Mouse (Mus musculus): ENCODE data around the gene Slc39a7. TPM values are rescaled to one million over a fixed set of nuclear protein-coding genes. Genes with fewer than 3 reads are reported as not detected.
A peak's percentile ranks its signal among the peaks of the same experiment; 100 is the strongest.

The Slc39a7 gene
- polyA plus RNA-seq (2016; fragmentation: Nextera tagmentation; extraction: Ambion mirVana): 91.7 and 96.0 TPM in 2 replicates

DNA sequence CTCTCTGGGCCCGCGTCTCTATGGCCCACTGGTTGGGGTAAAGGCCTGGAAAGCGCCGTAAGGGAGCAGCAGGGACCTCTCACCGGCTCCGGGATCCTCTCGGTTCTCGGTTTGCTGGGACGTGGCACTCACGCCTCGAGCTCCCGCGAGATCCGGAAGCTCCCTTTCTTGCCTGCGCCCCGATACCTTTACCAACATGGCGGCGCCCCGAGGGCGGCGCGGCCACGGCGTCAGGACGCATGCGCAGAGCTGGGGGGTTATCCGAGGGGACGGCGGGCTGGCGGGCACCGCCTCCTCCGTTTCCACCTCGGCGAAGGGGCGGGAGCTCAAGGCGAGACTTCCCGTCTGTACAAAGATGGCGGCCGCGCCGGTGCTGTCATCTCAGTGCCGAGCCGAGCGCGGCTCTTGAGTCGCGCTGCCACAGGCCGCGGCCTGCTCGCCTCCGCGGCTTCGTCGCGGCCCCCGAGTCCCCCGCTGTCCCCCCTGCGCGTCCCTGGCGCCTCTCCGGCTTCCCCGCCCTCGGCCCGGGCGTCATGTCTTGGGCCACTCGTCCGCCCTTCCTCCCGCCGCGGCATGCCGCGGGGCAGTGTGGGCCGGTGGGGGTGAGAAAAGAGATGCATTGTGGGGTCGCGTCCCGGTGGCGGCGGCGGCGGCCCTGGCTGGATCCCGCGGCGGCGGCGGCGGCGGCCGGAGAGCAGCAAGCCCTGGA is at the start of gene Slc39a7, which contains the start of gene Rxrb:
Gene Slc39a7 (minus strand): TSS at position 218 of the 709 bp plus-strand sequence.
Gene Rxrb (plus strand): TSS at position 348 of the 709 bp plus-strand sequence.
- peak within 1 kb of the TSS; percentile 92 for H3K27ac ChIP-seq
- H3K9ac ChIP-seq: peak within 1 kb of the TSS; percentile 97
- peaks cover 63% of the 10 kb centered on the region for H3K4me1 ChIP-seq
- peak within 1 kb of the TSS; percentile 90 for H3K4me3 ChIP-seq
- peak within 1 kb of the TSS; percentile 88 for H3K4me2 ChIP-seq
- H3K36me3 ChIP-seq: peaks cover 59% of the 10 kb centered on the region
- WGBS (ENCODE audit: insufficient replicate concordance): under 1% methylated on average over 81 of the region's 88 CpGs
- ATAC-seq: peak; percentile 70
- H3K9me3 ChIP-seq (replicated peaks): no peaks in the 10 kb centered on the region
- no peaks in the 10 kb centered on the region for H3K27me3 ChIP-seq (replicated peaks)

DNA sequence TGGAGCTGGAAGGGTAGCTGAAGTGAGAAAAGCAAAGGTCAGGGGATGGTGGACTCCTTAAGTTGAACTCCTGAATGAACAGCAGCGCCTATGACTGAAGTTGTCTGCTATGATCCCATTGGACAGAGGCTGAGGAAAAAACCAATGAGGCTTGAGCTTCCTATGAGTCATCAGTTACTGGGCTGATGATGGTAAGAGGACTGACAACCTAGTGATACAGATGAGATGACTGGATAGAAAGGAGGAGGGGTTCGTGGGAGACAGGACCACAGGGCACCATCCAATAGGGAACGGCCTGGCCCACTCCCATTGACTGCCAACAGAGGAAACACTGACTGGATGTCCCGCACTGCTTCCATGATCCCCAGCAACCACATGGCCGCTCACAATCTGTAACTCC is 48.1 kb upstream of the Slc39a7 start:
- no peak overlapping the region for H3K27ac ChIP-seq
- no peak overlapping the region for H3K4me2 ChIP-seq
- 24% methylated on average over 5 of the region's 5 CpGs for WGBS (ENCODE audit: insufficient replicate concordance)
- ATAC-seq: peak; percentile 37; the same call in 1 of the 2 replicates
- H3K9me3 ChIP-seq (replicated peaks): 0 out of 2 replicates have a peak, but pooled peaks cover 3% of the 10 kb centered on the region
- H3K36me3 ChIP-seq: no peaks in the 10 kb centered on the region
- no peak overlapping the region for H3K9ac ChIP-seq
- H3K4me1 ChIP-seq: peaks cover 5% of the 10 kb centered on the region; the same call in 1 of the 2 replicates
- H3K27me3 ChIP-seq (replicated peaks): peaks cover 62% of the 10 kb centered on the region
- no peak overlapping the region for H3K4me3 ChIP-seq

DNA sequence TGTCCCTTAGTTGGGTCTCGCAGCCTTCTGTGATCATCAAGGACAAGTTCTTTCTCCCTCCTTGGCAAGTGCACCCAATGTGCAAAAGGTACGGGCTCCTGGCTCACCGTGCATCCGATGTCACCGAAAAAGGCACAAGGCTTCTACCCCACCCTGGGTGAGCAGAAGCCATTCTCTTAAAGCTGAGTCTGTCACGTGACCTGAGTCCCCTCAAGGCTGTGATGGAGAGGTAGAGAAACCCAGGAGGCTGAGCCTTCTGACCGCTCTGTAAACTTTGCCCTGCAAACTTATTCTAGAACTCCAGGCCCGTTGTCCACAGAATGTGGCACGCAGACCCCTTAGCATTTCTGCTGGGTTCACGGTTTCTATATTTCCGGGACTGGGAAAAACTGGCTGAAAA is 47.5 kb upstream of the Slc39a7 start:
- ATAC-seq: no peak

DNA sequence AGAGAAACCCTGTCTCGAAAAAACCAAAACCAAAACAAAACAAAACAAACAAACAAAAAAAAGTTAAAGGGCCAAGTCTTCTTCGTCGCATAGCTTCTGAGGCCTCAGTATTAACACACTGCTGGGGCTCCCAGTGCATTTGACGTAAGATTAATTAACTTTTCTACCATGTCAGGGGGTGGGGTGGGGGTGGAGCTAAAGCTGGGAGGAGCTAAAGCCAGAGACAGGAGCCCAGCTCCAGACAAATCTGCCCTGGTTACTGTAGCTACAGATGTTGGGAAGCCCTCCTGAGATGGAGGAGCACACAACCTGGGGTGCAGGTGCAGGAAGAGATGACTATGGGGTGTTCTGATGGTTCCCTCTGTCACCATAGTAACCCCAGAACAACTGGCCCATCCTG is 46.7 kb upstream of the Slc39a7 start:
- WGBS (ENCODE audit: insufficient replicate concordance): 49% methylated on average over 4 of the region's 4 CpGs
- 0 out of 2 replicates have a peak, but pooled peaks cover 3% of the 10 kb centered on the region for H3K9me3 ChIP-seq (replicated peaks)
- ATAC-seq: no peak

More for the DNA sequence above, 47.5 kb upstream of the Slc39a7 start:
- no peaks in the 10 kb centered on the region for H3K36me3 ChIP-seq
- no peak overlapping the region for H3K27ac ChIP-seq
- 78% methylated on average over 11 of the region's 11 CpGs for WGBS (ENCODE audit: insufficient replicate concordance)
- H3K4me2 ChIP-seq: no peak overlapping the region
- H3K4me1 ChIP-seq: peaks cover 5% of the 10 kb centered on the region; the same call in 1 of the 2 replicates
- H3K27me3 ChIP-seq (replicated peaks): peaks cover 60% of the 10 kb centered on the region
- no peak overlapping the region; the same call in 1 of the 2 replicates for H3K9ac ChIP-seq
- no peak overlapping the region for H3K4me3 ChIP-seq
- 0 out of 2 replicates have a peak, but pooled peaks cover 3% of the 10 kb centered on the region for H3K9me3 ChIP-seq (replicated peaks)

DNA sequence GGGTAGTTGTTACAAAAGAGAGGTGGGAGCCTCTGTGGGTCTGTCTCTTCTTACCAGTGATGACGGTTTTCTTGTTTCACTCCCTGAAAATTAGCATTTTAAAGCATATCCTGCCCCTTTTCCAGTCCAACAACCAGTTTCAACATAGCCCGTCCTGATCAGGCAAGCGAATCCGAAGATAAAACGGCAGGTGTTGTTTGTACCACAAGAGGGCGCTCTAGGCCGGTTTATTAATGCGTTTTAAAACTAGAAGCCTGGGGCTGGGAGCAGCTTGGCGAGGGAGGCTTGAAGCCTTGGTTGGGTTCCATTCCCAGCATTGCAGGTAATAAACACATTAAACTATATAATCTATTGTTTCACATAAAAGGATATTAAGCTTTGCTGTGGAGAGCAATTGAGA is 46.1 kb upstream of the Slc39a7 start:
- 0 out of 2 replicates have a peak, but pooled peaks cover 3% of the 10 kb centered on the region for H3K9me3 ChIP-seq (replicated peaks)
- H3K36me3 ChIP-seq: no peaks in the 10 kb centered on the region
- H3K9ac ChIP-seq: no peak overlapping the region
- no peak overlapping the region for H3K27ac ChIP-seq
- ATAC-seq: no peak
- no peak overlapping the region for H3K4me3 ChIP-seq
- H3K27me3 ChIP-seq (replicated peaks): peaks cover 53% of the 10 kb centered on the region
- H3K4me2 ChIP-seq: no peak overlapping the region
- 2% methylated on average over 9 of the region's 9 CpGs for WGBS (ENCODE audit: insufficient replicate concordance)
- H3K4me1 ChIP-seq: peaks cover 5% of the 10 kb centered on the region; the same call in 1 of the 2 replicates

More for the DNA sequence above, 46.7 kb upstream of the Slc39a7 start:
- Histone ChIP-seq H3K27ac (no peak overlapping the region), H3K9ac (no peak overlapping the region), H3K27me3 (replicated peaks) (peaks cover 59% of the 10 kb centered on the region), H3K4me2 (no peak overlapping the region), H3K4me1 (peaks cover 5% of the 10 kb centered on the region; the same call in 1 of the 2 replicates), H3K36me3 (no peaks in the 10 kb centered on the region), H3K4me3 (no peak overlapping the region)

DNA sequence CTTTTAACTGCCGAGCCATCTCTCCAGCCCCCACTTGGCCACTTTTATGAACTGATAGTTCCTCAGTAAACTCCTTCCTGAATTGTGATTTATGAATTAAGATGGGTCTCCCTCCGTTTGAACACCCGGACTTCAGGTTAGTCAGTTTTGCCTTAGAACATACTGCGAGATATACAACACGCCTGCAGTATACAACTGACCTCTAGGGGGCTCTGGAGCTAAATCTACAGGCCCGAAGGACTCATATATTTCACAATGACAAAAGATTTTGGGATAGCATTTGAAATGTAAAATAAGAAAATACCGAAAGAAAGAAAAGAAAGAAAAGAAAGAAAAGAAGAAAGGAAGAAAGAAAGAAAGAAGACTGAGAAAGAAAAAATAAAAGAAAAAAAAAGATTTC is 43.8 kb upstream of the Slc39a7 start:
- Histone ChIP-seq H3K4me2 (no peak overlapping the region), H3K27ac (no peak overlapping the region), H3K4me3 (no peak overlapping the region), H3K4me1 (peaks cover 5% of the 10 kb centered on the region; the same call in 1 of the 2 replicates), H3K27me3 (replicated peaks) (peaks cover 45% of the 10 kb centered on the region), H3K36me3 (no peaks in the 10 kb centered on the region), H3K9me3 (replicated peaks) (no peaks in the 10 kb centered on the region), H3K9ac (no peak overlapping the region)
- WGBS (ENCODE audit: insufficient replicate concordance): 30% methylated on average over 7 of the region's 7 CpGs
- ATAC-seq: no peak

DNA sequence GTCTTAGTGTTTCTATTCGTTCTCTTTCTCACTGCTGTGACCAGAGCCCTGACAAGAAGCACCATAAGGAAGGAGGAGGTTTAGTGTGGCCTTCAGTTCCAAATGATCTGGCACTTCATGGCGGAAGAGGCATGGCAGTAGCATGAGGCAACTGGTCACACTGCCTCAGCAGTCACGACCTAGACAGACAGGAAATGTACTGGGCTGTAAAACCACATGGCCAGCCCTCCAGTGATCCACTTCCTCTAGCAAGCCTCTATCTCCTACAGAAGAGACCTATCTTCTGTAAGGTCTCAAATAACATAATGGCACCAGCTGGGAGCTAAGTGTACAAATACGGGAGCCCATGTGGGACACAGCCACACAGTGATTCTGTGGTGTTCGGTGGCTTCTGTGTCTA is 40.6 kb upstream of the Slc39a7 start:
- Histone ChIP-seq H3K9me3 (replicated peaks) (no peaks in the 10 kb centered on the region), H3K4me2 (no peak overlapping the region), H3K36me3 (no peaks in the 10 kb centered on the region), H3K27me3 (replicated peaks) (peaks cover 29% of the 10 kb centered on the region), H3K9ac (no peak overlapping the region), H3K4me1 (no peaks in the 10 kb centered on the region), H3K27ac (no peak overlapping the region), H3K4me3 (no peak overlapping the region)
- WGBS (ENCODE audit: insufficient replicate concordance): 51% methylated on average over 5 of the region's 5 CpGs
- ATAC-seq: no peak

DNA sequence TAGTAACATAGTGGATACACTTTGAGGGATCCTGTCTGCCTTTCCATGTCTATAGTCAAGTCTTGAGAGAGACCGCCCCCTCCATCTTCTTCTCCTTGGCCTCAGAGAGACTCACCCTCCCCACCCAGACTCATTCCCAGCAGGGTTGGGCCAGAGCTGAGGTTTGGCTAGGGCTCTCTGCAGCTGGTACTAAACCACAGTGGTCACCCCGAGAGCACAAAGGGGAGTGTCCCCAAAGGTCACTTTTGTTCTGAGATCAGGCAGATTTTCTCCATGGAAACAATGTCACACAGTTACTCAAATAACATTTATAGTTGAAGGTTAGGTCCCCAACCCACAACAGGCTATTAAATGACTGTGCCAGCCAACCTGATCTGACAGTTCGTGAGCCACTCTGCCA is 37.4 kb upstream of the Slc39a7 start:
- Histone ChIP-seq H3K27ac (no peak overlapping the region), H3K27me3 (replicated peaks) (peaks cover 5% of the 10 kb centered on the region), H3K4me2 (no peak overlapping the region), H3K4me3 (no peak overlapping the region), H3K9ac (no peak overlapping the region), H3K36me3 (no peaks in the 10 kb centered on the region), H3K9me3 (replicated peaks) (no peaks in the 10 kb centered on the region), H3K4me1 (no peaks in the 10 kb centered on the region)
- WGBS (ENCODE audit: insufficient replicate concordance): 47% methylated on average over 3 of the region's 3 CpGs
- no peak for ATAC-seq

DNA sequence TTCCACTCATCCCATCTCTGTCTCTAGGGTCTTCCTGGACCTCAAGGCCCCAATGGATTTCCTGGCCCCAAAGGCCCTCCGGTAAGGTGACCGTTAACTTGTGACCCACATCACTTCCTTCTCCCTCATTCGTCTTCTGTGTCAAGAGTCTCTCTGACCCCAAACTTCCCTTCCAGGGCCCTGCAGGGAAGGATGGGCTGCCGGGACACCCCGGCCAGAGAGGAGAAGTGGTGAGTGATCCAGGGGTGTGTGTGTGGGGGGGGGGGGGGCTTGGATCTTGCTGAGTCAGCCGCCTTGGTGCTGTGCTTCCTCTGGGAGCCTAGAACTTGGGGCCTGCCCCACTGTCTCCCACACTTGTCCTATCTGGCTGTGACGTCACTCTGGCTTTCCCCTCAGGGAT is 25.7 kb upstream of the Slc39a7 start:
- H3K9me3 ChIP-seq (replicated peaks): no peaks in the 10 kb centered on the region
- no peak overlapping the region for H3K4me2 ChIP-seq
- no peak overlapping the region for H3K4me3 ChIP-seq
- no peak overlapping the region for H3K27ac ChIP-seq
- no peak for ATAC-seq
- WGBS (ENCODE audit: insufficient replicate concordance): 31% methylated on average over 7 of the region's 7 CpGs
- H3K27me3 ChIP-seq (replicated peaks): 0 out of 2 replicates have a peak, but pooled peaks cover 3% of the 10 kb centered on the region
- no peaks in the 10 kb centered on the region for H3K36me3 ChIP-seq
- no peaks in the 10 kb centered on the region for H3K4me1 ChIP-seq
- no peak overlapping the region for H3K9ac ChIP-seq

DNA sequence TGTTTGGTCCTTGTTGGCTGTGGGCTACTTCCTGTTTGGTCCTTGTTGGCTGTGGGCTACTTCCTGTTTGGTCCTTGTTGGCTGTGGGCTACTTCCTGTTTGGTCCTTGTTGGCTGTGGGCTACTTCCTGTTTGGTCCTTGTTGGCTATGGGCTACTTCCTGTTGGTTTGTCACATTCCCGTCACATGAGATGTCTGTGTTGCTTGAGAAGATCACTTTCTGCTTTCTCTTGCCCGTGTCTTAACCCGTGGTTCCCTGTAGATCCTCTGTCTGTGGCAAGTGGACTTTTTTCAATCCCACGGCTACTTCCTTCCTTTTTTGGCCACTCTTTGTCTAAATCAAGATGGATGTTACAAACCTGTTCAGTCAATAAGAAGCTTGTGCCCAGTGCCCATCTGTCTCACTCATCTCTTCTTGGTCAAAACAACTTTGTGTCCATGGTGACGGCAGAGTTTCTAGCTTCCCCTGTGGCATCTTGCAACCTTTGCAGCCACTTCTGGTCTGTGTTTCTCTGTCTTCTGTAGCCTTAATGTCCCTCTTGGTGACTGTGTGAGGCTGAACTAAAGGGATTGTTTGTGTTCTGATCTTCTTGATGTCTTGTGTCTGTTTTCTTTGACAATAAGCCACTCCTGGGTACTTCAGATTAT is 16.0 kb upstream of the Slc39a7 start:
- no peak for ATAC-seq
- no peaks in the 10 kb centered on the region for H3K4me1 ChIP-seq
- peaks cover 4% of the 10 kb centered on the region for H3K27me3 ChIP-seq (replicated peaks)
- H3K9ac ChIP-seq: no peak overlapping the region
- H3K27ac ChIP-seq: 0 out of 2 replicates have a peak overlapping the region, but pooled peaks have one; percentile 5
- WGBS (ENCODE audit: insufficient replicate concordance): 47% methylated on average over 5 of the region's 5 CpGs
- no peaks in the 10 kb centered on the region for H3K36me3 ChIP-seq
- 0 out of 2 replicates have a peak, but pooled peaks cover 7% of the 10 kb centered on the region for H3K9me3 ChIP-seq (replicated peaks)
- no peak overlapping the region for H3K4me2 ChIP-seq
- H3K4me3 ChIP-seq: no peak overlapping the region

DNA sequence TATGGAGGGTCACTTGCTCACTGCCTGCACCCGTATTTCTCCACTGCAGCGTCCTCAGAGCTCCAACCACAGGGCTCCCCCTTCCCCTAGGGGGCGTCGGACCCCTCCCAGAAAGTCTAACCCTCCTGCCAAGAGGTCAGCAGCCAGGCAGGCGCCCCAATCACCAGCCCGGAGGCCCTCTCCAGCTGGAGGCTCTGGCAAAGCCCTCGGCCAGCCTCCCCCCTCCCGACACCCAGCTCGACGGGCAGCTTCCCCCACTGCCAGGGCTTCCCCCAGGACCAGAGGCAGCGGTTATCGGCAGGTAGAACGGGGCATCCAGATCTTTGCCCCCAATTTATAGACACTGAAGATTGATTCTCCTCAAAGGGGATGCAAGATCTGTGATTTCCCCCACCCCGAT is 14.5 kb upstream of the Slc39a7 start:
- Histone ChIP-seq H3K27ac (no peak overlapping the region), H3K4me3 (no peak overlapping the region), H3K9ac (no peak overlapping the region), H3K27me3 (replicated peaks) (peaks cover 20% of the 10 kb centered on the region), H3K9me3 (replicated peaks) (0 out of 2 replicates have a peak, but pooled peaks cover 7% of the 10 kb centered on the region), H3K36me3 (no peaks in the 10 kb centered on the region), H3K4me1 (no peaks in the 10 kb centered on the region), H3K4me2 (no peak overlapping the region)
- no peak for ATAC-seq
- WGBS (ENCODE audit: insufficient replicate concordance): 68% methylated on average over 14 of the region's 14 CpGs
